Mouse (Mus musculus) brain, embryonic 14.5 days (tissue): Measurements from ENCODE around the gene Etnk1. TPM values are rescaled to one million over a fixed set of nuclear protein-coding genes. Genes with fewer than 3 reads are reported as not detected.
"Not testable (repeated sequence)": the region's sequence is repeated elsewhere in the genome, so short reads cannot be mapped to it uniquely, and the experiment has no call there.

Source experiments
- DNase-seq: peaks from one replicate; pipeline ENCODE4 v3.0.0-alpha.2; 2011; ENCODE audit warnings: low read depth
- CTCF ChIP-seq: fragments of 200-500 bp; IDR thresholded peaks from 2 replicates; pipeline ENCODE4 v1.5.1; 2012; ENCODE audit warnings: inconsistent platforms, mild to moderate bottlenecking, moderate library complexity, borderline replicate concordance; ENCODE audit not compliant: insufficient read depth, insufficient read length; ENCODE audit errors: extremely low read depth
- POLR2A ChIP-seq: fragments of 200-500 bp; IDR thresholded peaks from 2 replicates; pipeline ENCODE4 v1.6.1; 2012; ENCODE audit warnings: mild to moderate bottlenecking, inconsistent platforms, borderline replicate concordance; ENCODE audit not compliant: poor library complexity, insufficient read depth, insufficient read length, severe bottlenecking; ENCODE audit errors: extremely low read depth
- polyA plus RNA-seq: library from polyadenylated mRNA; depleted of rRNA; stranded (reverse); fragments of >200 nt; gene quantifications from 2 replicates; pipeline ENCODE4 v1.2.3, GENCODE M21; 2012; rRNA removed

Etnk1 gene
- 102 and 103 TPM in 2 replicates for polyA plus RNA-seq

DNA sequence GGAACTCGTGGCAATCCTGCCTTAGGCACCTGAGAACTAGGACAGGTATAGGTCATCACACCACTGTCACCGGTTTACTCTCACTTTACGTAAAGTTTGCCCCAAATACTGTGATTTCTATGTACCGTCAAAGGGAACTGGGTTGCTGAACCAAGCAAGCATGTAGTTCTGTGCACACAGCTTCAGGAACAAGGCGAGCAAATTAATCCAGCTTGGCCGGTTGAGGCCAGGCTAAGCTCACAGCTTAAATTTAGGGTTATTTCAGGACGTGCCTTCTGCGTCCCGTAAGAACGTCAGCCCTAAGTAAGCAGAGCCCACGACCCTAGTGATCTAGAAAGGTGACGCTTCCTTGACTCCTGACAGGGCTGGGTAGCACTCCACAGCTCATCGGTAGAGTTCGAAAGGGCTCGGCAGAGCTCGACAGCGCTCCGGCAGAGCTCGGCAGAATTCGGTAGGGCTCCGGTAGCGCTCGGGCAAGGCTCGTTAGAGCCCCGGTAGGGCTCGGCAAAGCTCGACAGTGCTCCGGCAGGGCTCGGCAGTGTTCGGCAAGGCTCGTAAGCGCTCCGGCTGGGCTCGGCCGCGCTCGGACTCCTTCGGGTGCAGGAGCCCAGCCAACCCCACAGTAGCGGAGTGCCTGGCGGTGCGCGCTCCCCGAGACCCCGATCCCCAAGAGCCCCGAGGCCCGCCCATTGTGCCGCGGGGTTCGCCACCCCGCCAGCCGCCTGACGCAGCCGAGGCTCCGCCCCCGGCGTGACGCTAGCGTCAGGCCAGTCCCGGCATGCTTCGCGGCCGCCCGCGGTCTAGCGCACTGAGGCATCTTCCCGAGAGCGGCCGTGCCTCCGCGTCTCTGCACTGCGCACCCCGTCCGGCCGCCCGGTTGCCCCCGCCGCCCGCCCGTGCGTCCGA is at the start of gene Etnk1:
Etnk1 (plus strand) TSS at position 770 of the 906 bp plus-strand sequence.
- TF ChIP-seq CTCF = peak; percentile 22; the same call in 1 of the 2 replicates
- peak; percentile 91 for TF ChIP-seq POLR2A
- DNase-seq = peak; percentile 98

DNA sequence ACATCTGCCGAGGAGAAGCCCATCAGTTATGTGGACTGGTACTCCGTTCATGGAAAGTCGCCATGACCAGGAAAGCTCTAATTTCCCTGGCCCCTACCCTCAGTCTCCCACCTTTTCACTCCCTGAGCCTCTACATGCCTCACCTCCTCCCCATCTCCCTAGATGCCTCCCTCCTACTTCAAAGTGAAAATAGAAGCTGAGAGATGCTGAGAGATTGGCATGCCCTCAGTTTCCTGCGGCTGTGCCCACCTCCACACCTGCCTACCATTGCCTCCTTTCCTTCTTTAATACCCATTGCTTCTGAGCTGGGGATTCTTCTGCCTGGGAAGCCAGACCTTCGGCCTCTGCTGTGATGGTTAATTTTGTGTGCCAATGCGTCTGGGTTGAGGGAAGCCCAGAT is 47.7 kb upstream of the Etnk1 start:
- no peak for TF ChIP-seq POLR2A
- TF ChIP-seq CTCF = no peak
- no peak for DNase-seq

DNA sequence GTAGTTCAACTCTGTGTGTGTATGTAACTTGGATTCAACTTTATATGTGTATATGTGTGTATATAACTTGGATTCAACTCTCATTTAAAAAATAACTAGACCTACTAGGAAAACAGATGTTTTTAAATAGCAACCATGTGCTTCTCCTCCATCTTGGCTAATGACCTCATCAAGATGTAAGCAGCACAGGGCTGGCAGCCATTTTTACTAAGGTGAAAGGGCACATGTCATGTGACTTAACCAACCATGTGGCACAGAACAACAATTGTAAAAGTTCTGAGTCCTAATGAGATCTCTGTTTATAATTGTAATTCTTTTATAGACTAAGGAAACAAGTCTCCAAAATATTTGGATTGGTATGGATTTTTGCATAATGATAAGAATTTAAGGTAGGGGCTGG is 41.3 kb upstream of the Etnk1 start:
- TF ChIP-seq POLR2A (no peak), CTCF (no peak)

DNA sequence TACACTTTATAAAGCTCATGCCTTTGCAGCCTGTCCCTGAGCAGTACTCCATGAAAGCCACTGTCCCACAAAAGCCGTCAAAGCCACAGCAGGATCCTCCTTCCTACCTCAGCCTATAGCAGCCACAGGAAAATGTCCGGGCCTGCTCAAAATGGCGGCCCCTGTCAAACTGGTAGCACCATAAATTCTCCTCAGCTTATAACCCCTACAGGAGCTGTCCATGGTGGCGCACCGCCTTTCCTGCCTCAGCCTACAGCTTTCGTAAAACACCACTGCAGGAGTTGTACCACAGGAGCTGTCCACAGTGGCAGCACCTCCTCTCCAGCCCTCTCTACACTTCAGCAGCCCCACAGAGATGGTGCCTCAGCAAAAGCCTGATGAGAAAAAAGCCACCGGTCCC is 37.6 kb upstream of the Etnk1 start:
- DNase-seq = no peak

More for the DNA sequence above, 41.3 kb upstream of the Etnk1 start:
- DNase-seq = no peak

DNA sequence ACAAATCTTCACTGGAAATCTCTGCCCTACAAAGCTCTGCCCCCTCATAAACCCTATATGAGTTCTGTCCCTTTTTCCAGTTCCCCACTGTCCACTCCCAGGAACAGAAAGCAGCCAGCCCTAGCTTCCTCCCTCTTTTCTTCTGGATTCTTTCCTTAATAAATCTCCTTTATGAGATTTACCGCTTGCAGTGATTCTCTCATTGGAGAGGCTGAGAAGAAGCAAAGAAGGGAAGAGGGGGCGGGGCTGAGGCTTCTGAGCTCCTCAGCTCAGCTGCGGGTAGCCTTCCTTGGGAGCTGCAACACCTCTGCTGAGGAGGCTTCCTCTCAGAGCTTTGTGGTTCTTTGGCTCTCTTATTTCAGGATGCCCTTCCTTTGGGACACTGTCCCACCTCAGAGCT is 37.1 kb upstream of the Etnk1 start:
- no peak for TF ChIP-seq POLR2A
- no peak for TF ChIP-seq CTCF

More for the DNA sequence above, 37.6 kb upstream of the Etnk1 start:
- TF ChIP-seq CTCF (no peak), POLR2A (no peak)

DNA sequence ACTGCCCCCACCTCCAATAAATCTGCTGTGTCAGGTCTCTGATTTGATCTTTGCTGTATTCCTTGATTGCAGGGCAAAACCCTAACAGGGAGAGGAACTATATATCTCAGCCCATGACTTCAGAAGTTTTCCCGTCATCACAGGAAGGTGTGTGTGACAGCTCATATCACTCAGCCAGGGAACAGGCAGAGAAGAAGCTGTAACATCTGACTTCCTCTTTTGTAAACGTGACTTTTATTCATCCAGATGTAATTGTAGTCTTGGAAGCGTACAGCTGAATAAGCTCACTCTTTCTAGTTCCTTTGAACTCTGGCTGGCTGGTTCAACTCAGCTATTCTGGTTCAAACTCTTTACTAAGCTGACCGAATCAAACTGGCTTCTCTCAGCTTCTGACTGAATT is 36.6 kb upstream of the Etnk1 start:
- no peak for DNase-seq
- no peak for TF ChIP-seq CTCF
- TF ChIP-seq POLR2A = no peak

More for the DNA sequence above, 37.1 kb upstream of the Etnk1 start:
- DNase-seq = no peak

DNA sequence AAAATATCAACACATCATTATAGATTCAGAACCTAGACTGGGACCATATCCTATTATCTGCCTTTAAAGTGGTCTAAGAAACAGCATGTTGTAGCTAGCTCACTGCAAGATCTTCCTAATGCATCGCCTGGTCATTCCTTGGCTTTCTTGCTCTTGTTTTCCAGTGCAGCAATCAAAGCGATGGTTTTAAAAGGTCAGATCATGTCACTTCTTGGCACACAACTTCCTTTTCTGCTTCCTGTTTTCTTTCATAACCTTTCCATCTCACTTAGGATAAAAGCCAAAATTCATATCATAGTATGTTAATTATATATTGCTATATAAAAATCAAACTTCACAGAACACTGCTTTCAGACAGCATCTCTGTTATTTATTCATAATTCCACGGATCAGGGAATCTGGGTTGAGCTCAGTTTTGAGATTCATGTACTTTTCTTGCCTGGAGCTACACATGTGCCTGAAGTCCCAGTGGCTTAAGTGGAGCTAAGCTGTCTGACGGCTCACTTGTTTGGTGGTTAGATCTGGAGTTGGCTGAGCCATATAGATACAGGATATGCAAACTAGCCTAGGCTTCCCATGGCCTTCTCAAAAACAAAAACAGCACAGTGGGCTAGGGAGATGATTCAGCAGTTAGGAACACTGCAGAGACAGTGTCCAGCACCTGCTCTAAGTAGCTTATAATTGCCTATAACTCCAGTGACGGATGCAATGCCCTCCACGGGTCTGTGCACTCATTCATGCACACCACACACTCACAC is 34.9 kb upstream of the Etnk1 start:
- no peak for DNase-seq
- no peak for TF ChIP-seq CTCF
- no peak for TF ChIP-seq POLR2A

DNA sequence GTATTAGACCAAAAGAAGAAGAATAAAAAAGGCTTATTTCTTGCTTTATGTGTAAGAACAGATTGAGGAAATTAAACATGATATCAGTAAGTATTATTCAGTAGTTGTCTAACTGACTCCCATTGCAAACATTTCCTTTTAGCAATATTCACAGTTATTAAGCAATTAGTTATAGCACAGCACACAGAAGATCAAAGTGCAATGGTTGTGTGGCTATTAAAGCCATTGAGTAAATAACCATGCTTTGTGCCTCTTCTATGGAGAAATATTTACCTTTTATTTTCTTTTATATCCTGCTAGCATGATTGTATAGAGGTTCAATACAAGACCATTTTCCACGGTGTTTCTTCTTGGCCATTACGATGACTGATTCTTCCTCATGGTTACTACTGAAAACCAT is 33.9 kb upstream of the Etnk1 start:
- TF ChIP-seq POLR2A (no peak), CTCF (no peak)
- DNase-seq = no peak

DNA sequence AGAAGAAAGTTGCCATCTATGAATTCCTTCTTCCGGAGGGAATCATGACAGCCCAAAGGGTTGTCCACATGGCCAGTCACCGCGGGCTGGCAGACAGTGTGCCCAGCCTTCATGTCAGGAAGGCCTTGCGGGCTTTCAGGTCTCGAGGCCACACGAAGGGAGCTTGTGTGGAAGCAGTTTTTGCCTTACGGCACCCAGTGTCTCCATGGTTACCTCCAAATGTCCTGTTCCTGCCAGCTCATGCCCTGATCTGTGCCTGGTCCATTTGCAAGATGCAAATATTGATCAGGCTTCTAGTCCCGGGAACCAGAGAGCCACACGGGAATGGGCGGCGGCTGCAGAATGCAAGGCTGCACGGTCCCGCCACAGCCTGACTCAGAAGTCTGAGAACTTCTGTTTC is 31.9 kb upstream of the Etnk1 start:
- DNase-seq = no peak
- TF ChIP-seq POLR2A (no peak), CTCF (no peak)

DNA sequence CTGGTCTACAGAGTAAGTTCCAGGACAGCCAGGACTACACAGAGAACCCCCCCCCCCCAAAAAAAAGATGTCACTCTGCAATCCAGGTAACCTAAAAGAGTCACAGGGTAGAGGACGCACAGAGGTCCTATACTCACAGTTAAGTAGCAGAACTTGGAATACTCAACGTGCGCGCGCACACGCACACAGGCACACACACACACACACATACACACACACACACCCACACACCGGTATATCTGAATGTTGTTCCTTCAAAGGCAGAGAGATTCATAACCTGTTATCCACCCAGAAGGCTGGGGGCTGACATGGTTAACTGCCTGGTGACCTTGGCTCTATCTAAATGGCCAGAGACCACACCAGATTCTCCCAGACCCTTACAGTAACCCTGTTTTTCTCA is 30.3 kb upstream of the Etnk1 start:
- TF ChIP-seq CTCF = no peak
- no peak for TF ChIP-seq POLR2A
- DNase-seq = no peak

DNA sequence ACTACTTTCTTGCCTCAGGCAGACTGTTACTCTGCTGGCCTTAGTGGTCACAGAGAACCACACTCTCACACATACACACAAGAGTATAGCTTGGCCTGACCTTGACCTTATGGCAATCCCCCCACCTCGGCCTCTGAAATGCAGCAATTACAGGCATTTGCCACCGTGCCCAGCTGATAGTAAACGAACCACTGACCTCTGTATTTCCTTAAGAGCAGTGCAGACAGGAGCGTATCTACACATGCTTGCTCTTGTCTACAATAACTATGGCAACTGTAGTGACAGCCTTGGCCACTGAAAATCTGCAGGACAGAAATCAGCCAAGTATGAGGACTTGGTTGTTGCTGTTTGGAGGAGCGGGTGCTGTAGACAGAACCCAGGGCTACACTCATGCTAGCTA is 29.7 kb upstream of the Etnk1 start:
- no peak for DNase-seq

DNA sequence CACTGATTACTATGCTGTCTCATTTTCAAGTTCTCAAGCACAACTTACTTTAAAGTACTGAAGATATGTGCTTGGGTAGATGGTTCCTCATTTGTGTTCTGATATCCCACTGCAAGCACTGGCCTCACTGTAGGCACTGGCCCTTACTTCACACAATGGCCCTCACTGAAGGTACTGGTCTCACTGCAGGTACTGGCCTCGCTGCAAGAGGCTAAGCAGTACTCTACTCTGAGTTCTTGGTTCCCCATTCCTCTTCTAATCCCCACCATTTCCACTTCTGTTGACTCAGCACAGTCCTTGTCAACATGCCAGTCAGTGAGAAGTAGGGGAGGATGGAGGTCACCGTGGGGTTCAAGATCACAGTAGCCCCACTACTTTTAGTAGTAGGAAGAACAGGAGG is 27.6 kb upstream of the Etnk1 start:
- no peak for DNase-seq
- no peak for TF ChIP-seq POLR2A
- TF ChIP-seq CTCF = no peak

More for the DNA sequence above, 29.7 kb upstream of the Etnk1 start:
- no peak for TF ChIP-seq POLR2A
- TF ChIP-seq CTCF = no peak

DNA sequence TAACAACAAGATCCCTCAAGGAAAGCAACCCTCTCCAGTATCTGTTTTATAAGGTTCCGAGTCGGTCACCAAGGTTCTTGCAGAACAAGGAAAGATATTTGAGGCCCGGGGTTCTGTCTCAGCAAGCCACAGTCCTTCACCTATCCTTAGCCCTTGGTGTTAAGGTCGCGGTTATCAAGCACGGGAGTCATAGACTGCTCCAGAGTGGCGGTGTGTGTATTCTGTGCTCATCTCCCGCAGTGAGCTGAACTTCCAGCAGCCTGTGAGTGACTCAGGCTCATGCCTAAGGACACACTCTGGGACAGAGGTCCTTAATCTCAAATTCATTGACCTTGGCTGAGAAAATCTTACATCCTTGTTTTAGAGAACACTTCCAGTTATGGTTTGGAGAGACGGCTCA is 26.1 kb upstream of the Etnk1 start:
- TF ChIP-seq POLR2A (no peak), CTCF (no peak)
- DNase-seq = no peak

DNA sequence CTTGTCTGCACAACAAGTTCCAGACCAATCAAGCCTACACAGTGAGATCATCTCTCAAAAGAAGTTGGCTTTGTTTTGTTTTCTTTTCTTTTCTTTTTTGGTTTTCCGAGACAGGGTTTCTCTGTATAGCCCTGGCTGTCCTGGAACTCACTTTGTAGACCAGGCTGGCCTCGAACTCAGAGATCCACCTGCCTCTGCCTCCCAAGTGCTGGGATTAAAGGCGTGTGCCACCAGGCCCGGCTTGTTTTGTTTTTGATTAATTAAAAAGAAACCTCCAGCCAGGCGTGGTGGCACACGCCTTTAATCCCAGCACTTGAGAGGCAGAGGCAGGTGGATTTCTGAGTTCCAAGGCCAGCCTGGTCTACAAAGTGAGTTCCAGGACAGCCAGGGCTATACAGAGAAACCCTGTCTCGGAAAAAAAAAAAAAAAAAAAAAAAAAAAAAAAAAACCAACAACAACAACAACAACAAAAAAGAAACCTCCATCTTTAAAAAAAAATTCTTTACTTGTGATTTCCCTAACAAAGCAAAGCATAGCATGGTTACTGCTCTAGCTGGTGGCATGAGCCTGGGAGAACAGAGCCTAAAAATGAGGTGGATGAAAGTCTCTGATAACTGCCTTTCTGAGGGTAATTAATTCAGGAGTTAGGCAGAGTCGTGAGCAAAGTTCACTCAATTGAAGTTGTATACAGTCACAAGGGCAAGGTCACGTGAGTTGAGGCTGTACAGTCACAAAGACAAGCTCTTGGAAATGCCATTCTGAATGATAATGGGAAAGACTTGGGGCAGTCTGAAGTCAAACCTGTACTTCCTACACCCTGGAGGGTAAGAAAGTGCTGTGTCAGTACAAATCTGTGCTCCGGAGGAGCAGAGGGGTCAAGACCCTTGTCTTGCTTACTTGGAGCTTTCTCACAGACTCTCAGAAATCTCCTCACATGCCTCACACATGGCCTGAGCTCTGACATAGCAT is 25.1 kb upstream of the Etnk1 start:
- DNase-seq = not testable (repeated sequence)
